Mouse (Mus musculus): ENCODE results near the gene Gpr176. TPM values are rescaled to one million over a fixed set of nuclear protein-coding genes. Genes with fewer than 3 reads are reported as not detected.

The Gpr176 gene
- polyA plus RNA-seq, 1 experiment from 2014 or later: 0.16 TPM

GRCm38 (mm10) chr2:118391201-118391600, 18.0 kb upstream of the Gpr176 start:
- peaks cover 3% of the 10 kb centered on the region; the same call in 1 of the 2 replicates for H3K9me3 ChIP-seq (replicated peaks)
- H3K4me1 ChIP-seq: peaks cover 25% of the 10 kb centered on the region
- no peak overlapping the region for H3K27ac ChIP-seq (replicated peaks)
- no peak overlapping the region for H3K4me3 ChIP-seq
- H3K27me3 ChIP-seq (ENCODE audit: low read depth, poor library complexity, severe bottlenecking): no peaks in the 10 kb centered on the region
- 0 out of 2 replicates have a peak, but pooled peaks cover 4% of the 10 kb centered on the region for H3K36me3 ChIP-seq
- 85% methylated on average over 5 of the region's 5 CpGs for WGBS
- DNase-seq (ENCODE audit: low spot score): no peak

GRCm38 (mm10) chr2:118390072-118390471, 16.9 kb upstream of the Gpr176 start:
- no peak for DNase-seq (ENCODE audit: low spot score)
- Histone ChIP-seq H3K27me3 (ENCODE audit: low read depth, poor library complexity, severe bottlenecking) (no peaks in the 10 kb centered on the region), H3K4me1 (peaks cover 25% of the 10 kb centered on the region), H3K27ac (replicated peaks) (no peak overlapping the region), H3K9me3 (replicated peaks) (peaks cover under 1% of the 10 kb centered on the region; the same call in 1 of the 2 replicates), H3K4me3 (no peak overlapping the region), H3K36me3 (no peaks in the 10 kb centered on the region)
- 92% methylated on average over 5 of the region's 5 CpGs for WGBS

- no peak overlapping the region for H3K27ac ChIP-seq (replicated peaks)
- H3K4me3 ChIP-seq: peak overlapping the region; percentile 83
- no peaks in the 10 kb centered on the region for H3K36me3 ChIP-seq
- no peak for DNase-seq (ENCODE audit: low spot score)
- no peaks in the 10 kb centered on the region for H3K9me3 ChIP-seq (replicated peaks)
- H3K4me1 ChIP-seq: peaks cover 25% of the 10 kb centered on the region
- 82% methylated on average over 3 of the region's 3 CpGs for WGBS
- H3K27me3 ChIP-seq (ENCODE audit: low read depth, poor library complexity, severe bottlenecking): no peaks in the 10 kb centered on the region
Measured at GRCm38 (mm10) chr2:118389569-118389968, 16.4 kb upstream of the Gpr176 start.

GRCm38 (mm10) chr2:118388341-118389335, 15.4 kb upstream of the Gpr176 start, which contains the start of gene Eif2ak4:
Eif2ak4 (plus strand) TSS chr2:118388618.
- Histone ChIP-seq H3K4me1 (peaks cover 25% of the 10 kb centered on the region), H3K9me3 (replicated peaks) (no peaks in the 10 kb centered on the region), H3K27ac (replicated peaks) (peak within 1 kb of the TSS; percentile 94), H3K4me3 (peak within 1 kb of the TSS; percentile 83), H3K27me3 (ENCODE audit: low read depth, poor library complexity, severe bottlenecking) (no peaks in the 10 kb centered on the region), H3K36me3 (no peaks in the 10 kb centered on the region)
- peak; percentile 97 for DNase-seq (ENCODE audit: low spot score)
- whole genome bisulfite sequencing: 1% methylated on average over 61 of the region's 61 CpGs

- 74% methylated on average over 5 of the region's 5 CpGs for WGBS
- DNase-seq (ENCODE audit: low spot score): no peak
- Histone ChIP-seq H3K36me3 (no peaks in the 10 kb centered on the region), H3K4me3 (no peak overlapping the region), H3K4me1 (peaks cover 6% of the 10 kb centered on the region), H3K9me3 (replicated peaks) (no peaks in the 10 kb centered on the region), H3K27ac (replicated peaks) (no peak overlapping the region), H3K27me3 (ENCODE audit: low read depth, poor library complexity, severe bottlenecking) (no peaks in the 10 kb centered on the region)
Measured at GRCm38 (mm10) chr2:118383387-118383786, 10.2 kb upstream of the Gpr176 start.

- Histone ChIP-seq H3K36me3 (no peaks in the 10 kb centered on the region), H3K4me1 (no peaks in the 10 kb centered on the region), H3K9me3 (replicated peaks) (no peaks in the 10 kb centered on the region), H3K27ac (replicated peaks) (no peak overlapping the region), H3K27me3 (ENCODE audit: low read depth, poor library complexity, severe bottlenecking) (peaks cover 20% of the 10 kb centered on the region), H3K4me3 (no peak overlapping the region)
- 69% methylated on average over 1 of the region's 1 CpGs for whole genome bisulfite sequencing
- DNase-seq (ENCODE audit: low spot score): no peak
Measured at GRCm38 (mm10) chr2:118379756-118380155, 6.5 kb upstream of the Gpr176 start.

GRCm38 (mm10) chr2:118375931-118376330, 2.7 kb upstream of the Gpr176 start:
- H3K4me1 ChIP-seq: peaks cover 17% of the 10 kb centered on the region
- H3K9me3 ChIP-seq (replicated peaks): no peaks in the 10 kb centered on the region
- DNase-seq (ENCODE audit: low spot score): no peak
- no peaks in the 10 kb centered on the region for H3K36me3 ChIP-seq
- H3K4me3 ChIP-seq: no peak overlapping the region
- no peak overlapping the region for H3K27ac ChIP-seq (replicated peaks)
- peaks cover 58% of the 10 kb centered on the region for H3K27me3 ChIP-seq (ENCODE audit: low read depth, poor library complexity, severe bottlenecking)

- H3K9me3 ChIP-seq (replicated peaks): no peaks in the 10 kb centered on the region
- H3K27ac ChIP-seq (replicated peaks): no peak overlapping the region
- H3K4me3 ChIP-seq: no peak overlapping the region
- peaks cover 17% of the 10 kb centered on the region for H3K4me1 ChIP-seq
- no peak for DNase-seq (ENCODE audit: low spot score)
- no peaks in the 10 kb centered on the region for H3K36me3 ChIP-seq
- 91% methylated on average over 1 of the region's 1 CpGs for WGBS
- H3K27me3 ChIP-seq (ENCODE audit: low read depth, poor library complexity, severe bottlenecking): peaks cover 62% of the 10 kb centered on the region
Measured at GRCm38 (mm10) chr2:118375522-118375921, 2.3 kb upstream of the Gpr176 start.

GRCm38 (mm10) chr2:118373572-118374279, 507 bp upstream of the Gpr176 start:
- peak; percentile 88 for DNase-seq (ENCODE audit: low spot score)
- H3K27me3 ChIP-seq (ENCODE audit: low read depth, poor library complexity, severe bottlenecking): peaks cover 71% of the 10 kb centered on the region
- H3K36me3 ChIP-seq: no peaks in the 10 kb centered on the region
- H3K4me1 ChIP-seq: peaks cover 17% of the 10 kb centered on the region
- H3K27ac ChIP-seq (replicated peaks): peak overlapping the region; percentile 83
- H3K9me3 ChIP-seq (replicated peaks): no peaks in the 10 kb centered on the region
- 2% methylated on average over 43 of the region's 43 CpGs for WGBS
- peak overlapping the region; percentile 63 for H3K4me3 ChIP-seq

GRCm38 (mm10) chr2:118372561-118372900, 688 bp downstream of the Gpr176 start:
- H3K27me3 ChIP-seq (ENCODE audit: low read depth, poor library complexity, severe bottlenecking): peaks cover 71% of the 10 kb centered on the region
- H3K36me3 ChIP-seq: no peaks in the 10 kb centered on the region
- H3K4me1 ChIP-seq: peaks cover 17% of the 10 kb centered on the region
- WGBS: 11% methylated on average over 11 of the region's 11 CpGs
- H3K4me3 ChIP-seq: peak overlapping the region; percentile 63
- no peak overlapping the region for H3K27ac ChIP-seq (replicated peaks)
- no peak for DNase-seq (ENCODE audit: low spot score)
- H3K9me3 ChIP-seq (replicated peaks): no peaks in the 10 kb centered on the region

GRCm38 (mm10) chr2:118371841-118372240, 1.4 kb downstream of the Gpr176 start:
- 65% methylated on average over 1 of the region's 1 CpGs for WGBS
- Histone ChIP-seq H3K36me3 (no peaks in the 10 kb centered on the region), H3K4me3 (no peak overlapping the region), H3K9me3 (replicated peaks) (no peaks in the 10 kb centered on the region), H3K4me1 (peaks cover 17% of the 10 kb centered on the region), H3K27ac (replicated peaks) (no peak overlapping the region), H3K27me3 (ENCODE audit: low read depth, poor library complexity, severe bottlenecking) (peaks cover 69% of the 10 kb centered on the region)
- DNase-seq (ENCODE audit: low spot score): no peak

- no peak for DNase-seq (ENCODE audit: low spot score)
- Histone ChIP-seq H3K9me3 (replicated peaks) (no peaks in the 10 kb centered on the region), H3K4me3 (no peak overlapping the region), H3K27ac (replicated peaks) (0 out of 2 replicates have a peak overlapping the region, but pooled peaks have one; percentile 42), H3K36me3 (no peaks in the 10 kb centered on the region), H3K4me1 (peaks cover 33% of the 10 kb centered on the region), H3K27me3 (ENCODE audit: low read depth, poor library complexity, severe bottlenecking) (no peaks in the 10 kb centered on the region)
- 58% methylated on average over 6 of the region's 6 CpGs for WGBS
Measured at GRCm38 (mm10) chr2:118355138-118355719, 18.0 kb downstream of the Gpr176 start.

All from midbrain, embryonic 10.5 days (tissue).